Mouse (Mus musculus): ENCODE measurements around the gene Gm11634.

- TF ChIP-seq NELFE (IDR thresholded peaks at IDR 0.05; ENCODE audit: low read depth, low read length), result no peak
- no peak for TF ChIP-seq EP300 (IDR thresholded peaks at IDR 0.05; ENCODE audit: low read depth in 1 of 2, low read length in 2 of 2)
- no peak for TF ChIP-seq CTCF (IDR thresholded peaks at IDR 0.05 in 2 of 3, conservative IDR thresholded peaks at IDR 0.05 in 1 of 3; ENCODE audit: control insufficient read depth in 1 of 3, insufficient read depth in 1 of 3, low read depth in 2 of 3, low read length in 3 of 3, poor library complexity in 1 of 3, severe bottlenecking in 1 of 3)
- TF ChIP-seq GATA1 (IDR thresholded peaks at IDR 0.05; ENCODE audit: low read depth, low read length), result no peak
- no peak for TF ChIP-seq USF1 (IDR thresholded peaks at IDR 0.05; ENCODE audit: low read depth, low read length)
- TF ChIP-seq TAL1 (IDR thresholded peaks at IDR 0.05; ENCODE audit: low read length), result no peak
- TF ChIP-seq ZC3H11A (IDR thresholded peaks at IDR 0.05; ENCODE audit: low read depth, low read length), result no peak
These were observed 5.1 kb upstream of the Gm11634 start for GRCm38 (mm10) chr11:101604116-101604515.

Measured in MEL (cell line).